Mouse (Mus musculus): ENCODE measurements around the gene Gm20767.
"Not testable (repeated sequence)": the region's sequence is repeated elsewhere in the genome, so short reads cannot be mapped to it uniquely, and the experiment has no call there.

Gm20767 gene

GRCm38 (mm10) chr13:120139946-120140345, at the start of gene Gm20767:
TSS of gene Gm20767 (plus strand) at chr13:120140246.
- DNase-seq = not testable (repeated sequence)

- not testable (repeated sequence) for DNase-seq
Observed at GRCm38 (mm10) chr13:120092950-120093349, 47.1 kb upstream of the Gm20767 start.

- peak in 1 of 2 experiments; percentile 9 for DNase-seq
Observed at GRCm38 (mm10) chr13:120096241-120096937, 43.7 kb upstream of the Gm20767 start.

- not testable (repeated sequence) for DNase-seq
Observed at GRCm38 (mm10) chr13:120096938-120097256, 43.1 kb upstream of the Gm20767 start.

GRCm38 (mm10) chr13:120099327-120099726, 40.7 kb upstream of the Gm20767 start:
- DNase-seq = not testable (repeated sequence)

GRCm38 (mm10) chr13:120106504-120106903, 33.5 kb upstream of the Gm20767 start:
- DNase-seq = not testable (repeated sequence)

- not testable (repeated sequence) for DNase-seq
Observed at GRCm38 (mm10) chr13:120107000-120107399, 33.0 kb upstream of the Gm20767 start.

GRCm38 (mm10) chr13:120142348-120142747, 2.3 kb downstream of the Gm20767 start:
- DNase-seq = not testable (repeated sequence)

- not testable (repeated sequence) for DNase-seq
Observed at GRCm38 (mm10) chr13:120149660-120150407, 9.8 kb downstream of the Gm20767 start.

- DNase-seq = peak in 1 of 2 experiments; percentile 3
Observed at GRCm38 (mm10) chr13:120150589-120150988, 10.5 kb downstream of the Gm20767 start.

GRCm38 (mm10) chr13:120168301-120168700, 28.3 kb downstream of the Gm20767 start:
- peak in 1 of 2 experiments; percentile 25 for DNase-seq

- not testable (repeated sequence) for DNase-seq
Observed at GRCm38 (mm10) chr13:120172133-120172532, 32.1 kb downstream of the Gm20767 start, which contains the start of gene Gm21818. TSS of gene Gm21818 (plus strand) at chr13:120172433.

GRCm38 (mm10) chr13:120196189-120196821, 56.3 kb downstream of the Gm20767 start:
- DNase-seq = not testable (repeated sequence)

All from spleen, adult 18-20 months (tissue).